Mouse (Mus musculus) ovary, postnatal 14 days (tissue): Measurements from ENCODE around the gene Ccdc84.
"Not testable (repeated sequence)": the region's sequence is repeated elsewhere in the genome, so short reads cannot be mapped to it uniquely, and the experiment has no call there.

Experiments
- DNase-seq: peaks from one replicate; pipeline ENCODE4 v3.0.0; 2022; ENCODE audit warnings: low spot score

The Ccdc84 gene

DNA sequence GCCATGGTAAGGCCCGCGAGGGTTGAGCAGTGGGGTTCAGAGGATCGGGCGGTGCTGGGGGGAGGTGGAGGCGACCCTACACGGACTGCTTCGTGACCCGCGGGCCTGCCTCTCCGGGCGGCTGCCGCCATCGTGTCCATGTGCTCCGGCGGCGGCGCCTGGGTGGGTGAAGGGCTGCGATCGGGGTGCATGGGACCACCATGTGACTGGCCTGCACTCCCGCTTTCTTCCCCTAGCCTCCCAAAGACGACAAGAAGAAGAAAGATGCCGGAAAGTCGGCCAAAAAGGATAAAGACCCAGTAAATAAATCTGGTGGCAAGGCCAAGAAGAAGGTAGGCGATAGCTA, 10.6 kb downstream of the Ccdc84 start:
- DNase-seq: no peak

DNA sequence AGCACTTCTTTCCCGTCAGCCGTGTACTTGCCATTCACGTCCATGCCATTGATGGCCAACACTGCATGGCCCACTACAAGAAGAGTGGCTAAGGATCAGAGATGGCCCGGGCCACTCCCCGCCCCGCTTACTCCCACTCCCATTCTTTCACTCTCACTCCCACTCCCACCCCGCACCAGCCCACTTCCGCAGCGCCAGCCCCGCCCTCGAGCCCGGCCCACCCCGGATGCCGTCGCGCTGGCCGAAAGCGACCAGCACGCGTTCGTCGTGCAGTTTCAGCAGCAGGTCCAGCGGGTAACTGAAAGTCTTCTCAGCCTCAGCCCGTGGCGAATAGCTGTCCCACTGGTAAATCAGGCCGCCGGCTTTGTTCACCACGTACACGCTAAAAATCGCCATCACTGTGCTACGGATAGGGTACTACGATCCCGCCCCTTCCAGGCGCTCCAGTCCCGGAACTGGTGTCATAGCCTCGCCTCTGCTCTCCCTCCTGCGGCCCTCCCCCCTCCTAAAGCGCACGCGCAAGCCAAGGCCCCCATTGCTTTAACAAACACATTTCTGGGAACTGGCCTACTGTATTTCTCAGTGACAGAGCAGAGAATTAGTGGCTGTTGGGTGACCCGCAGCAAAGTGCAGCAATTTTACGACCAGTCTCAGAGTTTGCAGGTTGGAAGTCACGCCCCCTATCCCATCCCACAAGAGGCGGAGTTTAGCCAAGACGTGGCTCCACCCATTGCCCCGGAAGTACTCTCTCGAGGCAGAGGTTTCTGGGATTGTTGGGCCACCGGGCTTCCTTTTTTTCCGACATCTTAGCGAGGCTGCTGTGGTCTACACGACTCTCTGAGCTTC, 11.2 kb downstream of the Ccdc84 start, which contains the start of the genes Rps25 and Trappc4:
Gene Rps25 (plus strand): TSS at position 234 of the 846 bp plus-strand sequence.
Gene Trappc4 (minus strand): TSS at position 695 of the 846 bp plus-strand sequence.
- peak; percentile 86 for DNase-seq

DNA sequence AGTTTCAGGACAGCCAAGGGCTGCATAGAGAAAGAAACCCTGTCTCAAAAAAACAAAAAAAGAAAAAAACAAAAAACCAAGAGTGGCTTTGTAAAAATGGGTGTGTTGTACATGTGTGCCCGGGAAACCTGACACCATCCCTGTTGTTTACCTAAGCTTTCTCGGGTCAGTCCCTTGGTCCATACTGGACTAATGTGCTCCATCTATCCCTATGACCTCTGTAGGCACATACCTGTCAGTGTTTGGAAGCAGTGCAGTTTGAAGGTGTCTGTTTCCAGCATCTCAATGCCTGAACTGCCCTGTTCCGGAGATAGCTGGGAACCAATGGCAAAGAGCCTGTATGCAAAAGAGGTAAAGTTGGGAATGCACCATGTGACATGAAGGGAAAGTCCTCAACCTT, 13.4 kb downstream of the Ccdc84 start:
- no peak for DNase-seq

DNA sequence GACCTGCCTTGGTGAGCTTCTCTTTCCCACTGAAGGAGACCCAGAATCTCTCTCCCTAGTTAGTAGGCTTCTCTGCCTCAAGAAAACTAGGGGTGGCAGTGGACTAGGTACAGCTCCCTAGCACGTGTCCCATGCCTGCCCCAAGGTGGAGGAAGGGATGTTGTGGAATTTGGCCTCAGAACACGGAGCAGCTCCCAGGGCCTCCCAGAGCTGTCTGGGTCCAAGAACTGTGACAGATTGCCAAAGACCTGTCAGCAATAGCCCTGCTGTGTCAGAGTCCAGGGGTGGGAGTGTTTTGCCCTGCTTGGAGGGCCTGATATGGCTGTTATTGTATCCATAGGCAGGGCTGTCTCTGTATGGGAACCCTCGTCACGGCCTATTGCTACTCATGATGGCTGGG, 17.3 kb downstream of the Ccdc84 start:
- DNase-seq: no peak

DNA sequence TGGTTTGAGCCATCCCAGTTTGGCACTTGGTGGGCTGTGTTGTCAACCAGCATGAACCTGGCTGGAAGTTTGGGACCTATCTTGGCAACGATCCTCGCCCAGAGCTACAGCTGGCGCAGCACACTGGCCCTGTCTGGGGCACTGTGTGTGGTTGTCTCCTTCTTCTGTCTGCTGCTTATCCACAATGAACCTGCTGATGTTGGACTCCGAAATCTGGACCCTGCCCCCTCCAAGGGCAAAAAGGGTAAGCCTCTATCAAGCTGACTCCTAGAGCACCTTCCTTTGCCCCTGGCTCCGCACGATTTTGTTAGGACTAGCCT, 18.6 kb downstream of the Ccdc84 start:
- no peak for DNase-seq

DNA sequence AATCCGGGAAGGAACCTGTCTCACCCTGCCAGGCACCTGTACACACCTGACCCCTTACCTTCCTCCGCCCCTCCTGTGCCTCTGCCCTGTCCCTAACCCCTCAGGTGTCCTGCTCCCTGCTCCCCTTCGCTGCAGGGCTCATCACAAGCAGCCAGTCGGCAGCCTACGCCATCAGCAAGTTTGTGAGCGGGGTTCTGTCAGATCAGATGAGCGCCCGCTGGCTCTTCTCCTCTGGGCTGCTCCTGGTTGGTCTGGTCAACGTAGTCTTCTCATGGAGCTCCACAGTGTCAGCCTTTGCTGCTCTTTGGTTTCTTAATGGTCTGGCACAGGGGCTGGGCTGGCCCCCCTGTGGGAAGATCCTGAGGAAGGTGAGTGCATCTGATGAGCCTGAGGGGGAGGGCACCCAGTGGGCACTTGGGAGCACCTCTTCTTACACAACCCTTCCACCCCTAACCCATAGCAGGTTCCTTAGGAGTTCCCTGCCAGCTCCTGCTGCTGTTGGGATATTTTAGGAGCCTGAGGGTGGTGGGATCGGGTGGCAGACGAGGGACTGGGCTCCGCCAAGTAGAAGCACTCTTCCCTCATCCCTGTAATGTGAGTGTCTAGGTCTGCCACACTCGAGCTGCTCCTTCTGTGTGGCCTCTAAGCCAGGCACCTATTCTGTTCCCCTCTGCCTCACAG, 19.1 kb downstream of the Ccdc84 start:
- no peak for DNase-seq

DNA sequence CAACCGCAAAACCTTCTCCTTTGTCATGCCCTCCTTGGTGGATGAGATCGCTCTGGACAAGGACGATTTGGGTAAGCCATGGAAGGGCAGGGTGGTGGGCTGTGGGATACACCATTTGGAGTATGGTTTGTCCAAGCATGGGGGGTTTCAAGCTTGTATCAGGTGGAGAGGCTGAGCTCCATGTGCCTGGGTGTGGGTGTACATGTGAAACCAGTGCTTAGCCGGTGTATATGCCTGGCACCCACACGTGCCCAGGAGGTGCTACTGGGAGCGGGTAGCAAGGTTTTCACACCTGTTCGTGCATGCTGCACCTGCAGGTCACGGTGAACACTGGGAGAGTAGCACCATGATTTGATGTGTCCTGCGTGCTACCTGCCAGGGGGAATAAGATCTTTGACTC, 19.8 kb downstream of the Ccdc84 start:
- DNase-seq: no peak

DNA sequence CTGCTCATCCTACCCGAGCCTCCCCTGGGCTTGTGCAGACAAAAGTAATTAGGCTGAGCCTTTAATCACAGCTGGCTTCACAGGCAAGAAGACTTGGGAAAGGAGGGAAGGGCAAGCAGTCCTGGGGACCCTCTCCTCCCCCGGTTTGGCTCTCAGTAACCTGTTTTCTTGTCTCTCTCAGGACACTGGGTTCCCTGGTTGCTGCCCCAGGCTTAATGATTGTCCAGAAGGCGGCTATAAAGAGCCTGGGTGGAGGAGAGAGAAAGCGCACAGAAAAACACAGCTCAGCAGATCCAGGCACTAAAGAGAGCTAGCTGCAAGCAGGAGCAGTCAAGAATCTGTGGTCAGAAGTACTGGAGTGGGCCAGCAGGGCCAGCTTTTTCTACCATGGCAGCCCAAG, 20.3 kb downstream of the Ccdc84 start:
- DNase-seq: no peak

DNA sequence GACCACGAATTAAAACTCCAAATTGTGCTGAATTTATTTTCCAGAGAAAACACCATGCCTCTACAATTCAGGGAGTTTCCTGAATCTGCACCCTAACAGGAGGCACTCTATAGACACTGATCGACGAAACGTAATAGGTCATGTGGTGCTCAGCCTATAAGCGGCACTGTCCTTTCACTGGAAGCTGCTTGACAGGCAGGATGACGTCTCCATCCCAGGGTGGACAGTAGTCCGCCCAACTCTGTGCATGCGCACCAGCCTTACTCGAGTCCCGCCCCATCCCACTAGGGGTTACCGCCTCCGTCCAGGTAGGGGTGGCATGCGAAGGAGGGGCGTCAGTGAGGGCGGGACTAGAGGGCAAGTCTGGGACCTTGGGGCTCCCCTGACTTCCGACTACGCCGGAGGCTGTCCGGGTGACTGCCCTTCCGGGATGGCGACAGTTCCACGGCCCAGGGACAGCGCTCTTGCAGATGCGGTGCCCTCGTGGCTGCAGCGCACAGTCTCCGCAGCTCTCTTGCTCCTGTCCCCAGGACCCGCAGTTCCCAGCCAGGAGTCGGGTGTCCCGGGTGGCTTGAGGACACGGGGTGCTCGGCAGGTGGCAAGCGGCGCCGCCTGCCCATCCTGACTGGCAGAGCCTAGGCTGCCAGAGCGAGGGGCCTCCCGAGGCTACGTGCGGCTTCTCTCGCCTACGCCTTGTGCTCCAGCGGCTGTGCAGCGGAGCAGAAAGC, 21.5 kb downstream of the Ccdc84 start, which contains the start of gene Slc37a4:
Gene Slc37a4 (plus strand): TSS at position 169 of the 728 bp plus-strand sequence.
- peak; percentile 75 for DNase-seq

DNA sequence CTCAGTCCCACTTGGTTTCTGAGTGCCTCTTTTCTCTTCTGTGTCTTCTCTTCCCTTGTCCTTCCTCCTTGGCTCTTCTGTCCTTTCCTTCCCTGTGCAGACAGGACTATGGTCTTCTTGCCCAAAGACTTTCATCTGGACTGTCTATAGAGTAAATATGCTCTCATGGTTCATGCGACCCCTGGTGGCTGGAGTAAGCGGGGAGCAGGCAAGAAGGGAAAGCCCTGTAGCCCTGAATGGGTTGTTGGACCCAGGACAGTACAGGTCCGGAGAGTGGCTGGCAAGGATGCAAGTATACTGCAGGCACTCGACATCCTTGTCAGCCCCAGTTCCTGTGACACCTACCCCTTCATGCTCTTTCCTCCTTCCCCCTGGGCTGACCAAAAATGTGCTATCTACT, 26.9 kb downstream of the Ccdc84 start:
- DNase-seq: peak; percentile 61

DNA sequence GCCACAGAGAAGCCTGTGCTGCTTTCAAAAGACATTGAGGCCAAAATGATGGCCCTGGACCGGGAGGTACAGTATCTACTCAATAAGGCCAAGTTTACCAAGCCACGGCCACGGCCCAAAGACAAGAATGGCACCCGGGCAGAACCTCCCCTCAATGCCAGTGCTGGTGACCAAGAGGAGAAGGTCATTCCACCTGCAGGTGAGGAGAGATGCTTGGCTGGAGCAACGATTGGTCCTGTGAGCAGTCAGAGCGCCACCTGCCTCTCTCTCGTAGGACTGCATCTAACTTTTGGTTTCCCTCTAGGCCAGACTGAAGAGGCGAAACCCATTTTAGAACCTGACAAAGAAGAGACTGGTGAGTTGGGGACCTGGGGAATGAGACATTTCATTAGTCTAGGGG, 29.1 kb downstream of the Ccdc84 start:
- DNase-seq: no peak

DNA sequence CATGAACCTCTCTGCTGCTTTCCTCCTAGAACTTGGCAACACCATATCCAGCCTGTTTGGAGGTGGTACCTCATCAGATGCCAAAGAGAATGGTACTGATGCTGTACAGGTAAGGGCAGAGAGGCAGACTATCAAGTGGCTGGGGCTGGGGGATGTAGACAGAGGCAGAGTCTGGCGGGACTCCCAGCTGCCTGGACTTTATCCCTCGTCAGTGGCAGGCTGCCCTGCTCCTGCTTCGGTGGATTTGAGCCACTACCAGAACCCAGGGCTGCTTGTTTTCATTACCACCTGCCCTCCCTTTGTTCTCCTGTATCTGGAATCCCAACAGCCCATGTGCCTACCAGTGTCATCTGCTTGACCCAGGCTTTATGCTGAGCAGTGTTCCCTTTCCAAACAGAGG, 31.1 kb downstream of the Ccdc84 start:
- DNase-seq: no peak

DNA sequence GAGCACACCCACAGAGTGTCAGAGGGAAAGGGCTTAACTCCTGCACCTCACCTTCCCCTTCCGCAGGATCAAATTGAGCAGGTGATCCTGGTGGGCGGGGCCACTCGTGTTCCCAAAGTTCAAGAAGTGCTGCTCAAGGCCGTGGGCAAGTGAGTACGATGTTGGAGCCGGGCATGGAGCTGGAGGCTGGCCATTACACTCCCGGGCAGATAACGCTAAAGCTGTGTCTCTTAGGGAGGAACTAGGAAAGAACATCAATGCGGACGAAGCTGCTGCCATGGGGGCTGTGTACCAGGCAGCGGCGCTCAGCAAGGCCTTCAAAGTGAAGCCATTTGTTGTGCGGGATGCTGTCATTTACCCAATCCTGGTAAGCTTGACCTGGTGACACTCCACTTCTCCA, 33.8 kb downstream of the Ccdc84 start:
- no peak for DNase-seq

DNA sequence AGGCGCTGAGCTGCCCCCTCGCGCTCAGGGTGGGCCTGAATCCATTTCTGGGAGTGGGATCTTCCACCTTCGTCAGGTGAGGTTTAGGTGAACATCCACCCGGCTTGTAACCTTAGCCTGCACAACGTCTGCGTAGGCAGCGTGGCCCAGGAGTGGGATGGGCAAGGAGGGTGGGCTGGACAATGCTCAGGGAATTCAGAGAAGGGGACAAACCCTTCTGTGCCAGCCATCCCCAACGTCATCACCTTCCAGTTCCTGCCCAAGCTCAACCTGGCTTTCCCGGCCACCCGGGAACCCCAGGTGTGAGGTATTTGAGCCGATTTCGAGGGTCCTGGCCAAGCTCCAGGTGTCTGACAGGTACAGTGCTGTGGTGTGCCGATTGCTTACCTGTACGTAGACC, 38.5 kb downstream of the Ccdc84 start:
- no peak for DNase-seq

DNA sequence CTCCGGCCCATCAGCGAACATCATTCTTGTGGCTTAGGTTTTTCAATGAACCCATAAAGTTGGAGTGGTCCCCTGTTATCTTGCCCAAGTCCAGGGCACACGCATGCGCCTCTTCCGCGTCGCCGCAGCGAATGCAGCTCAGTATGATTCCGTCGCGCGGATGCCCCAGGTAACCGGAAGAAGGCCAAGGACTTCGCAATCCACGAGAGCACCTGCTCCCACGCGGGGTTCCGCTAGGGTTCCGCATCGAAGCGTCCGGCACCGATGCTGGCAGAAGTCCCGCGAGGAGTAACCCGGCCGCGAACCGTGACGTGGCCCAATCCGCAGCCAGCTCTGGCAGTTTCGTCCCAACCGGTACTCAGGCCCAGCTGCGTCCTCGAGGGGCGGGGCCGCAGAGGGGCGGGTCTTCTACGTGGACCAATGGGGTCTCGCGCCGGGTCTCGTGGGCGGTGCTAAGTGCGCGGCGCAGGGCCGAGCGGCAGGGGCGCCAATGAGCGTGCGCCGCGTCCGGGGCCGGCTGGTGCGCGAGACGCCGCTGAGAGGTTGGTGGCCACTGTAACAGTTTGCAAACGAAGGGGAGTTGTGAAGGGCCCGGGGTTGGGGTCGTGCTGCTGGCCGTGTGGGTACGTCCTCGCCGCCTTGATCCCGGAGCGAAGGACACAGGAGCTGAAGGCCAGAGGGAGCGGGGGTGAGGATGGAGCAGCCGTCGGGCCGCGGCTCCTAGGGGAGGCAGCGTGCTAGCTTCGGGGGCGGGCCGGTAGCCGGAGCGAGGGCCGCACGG, 39.1 kb downstream of the Ccdc84 start, which contains the start of gene Hyou1:
Gene Hyou1 (plus strand): TSS at position 437 of the 781 bp plus-strand sequence.
- DNase-seq: peak; percentile 98

DNA sequence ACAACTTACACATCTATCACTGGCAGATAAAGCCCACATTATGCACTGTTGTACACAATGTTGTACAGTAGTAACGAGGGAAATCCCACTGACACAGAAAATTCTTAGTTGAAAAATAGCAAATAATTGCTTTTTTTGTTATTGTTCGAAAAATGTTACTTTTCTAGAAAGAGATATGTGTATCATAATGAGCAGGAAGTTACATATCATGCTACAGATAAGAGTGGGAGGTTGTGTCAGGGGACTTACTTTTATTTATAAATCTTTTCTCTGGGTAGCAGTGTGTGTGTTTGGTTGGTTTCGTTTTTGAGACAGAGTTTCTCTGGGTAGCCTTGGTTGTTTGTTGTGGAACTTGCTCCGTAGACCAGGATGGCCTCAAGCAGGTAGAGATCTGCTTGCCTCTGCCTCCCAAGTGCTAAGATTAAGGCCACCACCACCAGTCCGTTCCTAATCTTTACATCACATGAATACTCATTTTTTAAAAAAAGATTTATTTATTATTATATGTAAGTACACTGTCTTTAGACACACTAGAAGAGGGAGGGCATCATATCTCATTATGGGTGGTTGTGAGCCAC, 40.1 kb downstream of the Ccdc84 start:
- no peak for DNase-seq

DNA sequence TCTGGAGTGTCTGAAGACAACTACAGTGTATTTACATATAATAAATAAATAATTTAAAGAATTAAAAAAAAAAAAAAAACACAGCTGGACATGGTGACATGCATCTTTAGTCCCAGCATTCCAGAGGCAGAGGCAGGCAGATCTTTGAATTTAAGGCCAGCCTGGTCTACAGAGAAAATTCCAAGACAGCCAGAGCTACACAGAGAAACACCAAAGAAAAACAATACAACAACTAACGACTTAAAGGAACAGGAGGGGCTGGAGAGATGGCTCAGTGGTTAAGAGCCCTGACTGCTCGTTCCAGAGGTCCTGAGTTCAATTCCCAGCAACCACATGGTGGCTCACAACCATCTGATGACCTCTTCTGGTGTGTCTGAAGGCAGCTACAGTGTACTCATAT, 41.0 kb downstream of the Ccdc84 start:
- not testable (repeated sequence) for DNase-seq

DNA sequence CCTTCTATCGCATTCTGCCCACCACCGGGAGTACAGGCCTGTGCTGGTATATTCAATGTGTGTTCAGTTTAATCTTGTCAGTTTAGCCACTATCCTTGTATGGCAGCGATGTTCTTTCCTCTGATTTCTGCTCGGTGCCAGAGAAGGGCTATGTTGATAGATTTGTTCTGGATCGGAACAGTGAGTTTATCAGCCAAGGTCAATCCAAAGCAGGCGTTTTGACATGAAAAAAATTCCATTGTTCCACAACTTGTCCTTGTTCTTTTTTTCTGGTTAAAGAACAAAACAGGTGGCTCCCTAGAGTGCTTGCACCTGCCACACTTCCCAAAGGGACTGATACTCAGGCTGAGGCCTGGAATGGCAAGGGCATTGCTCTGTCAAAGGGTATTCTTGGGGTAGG, 42.2 kb downstream of the Ccdc84 start:
- DNase-seq: no peak

DNA sequence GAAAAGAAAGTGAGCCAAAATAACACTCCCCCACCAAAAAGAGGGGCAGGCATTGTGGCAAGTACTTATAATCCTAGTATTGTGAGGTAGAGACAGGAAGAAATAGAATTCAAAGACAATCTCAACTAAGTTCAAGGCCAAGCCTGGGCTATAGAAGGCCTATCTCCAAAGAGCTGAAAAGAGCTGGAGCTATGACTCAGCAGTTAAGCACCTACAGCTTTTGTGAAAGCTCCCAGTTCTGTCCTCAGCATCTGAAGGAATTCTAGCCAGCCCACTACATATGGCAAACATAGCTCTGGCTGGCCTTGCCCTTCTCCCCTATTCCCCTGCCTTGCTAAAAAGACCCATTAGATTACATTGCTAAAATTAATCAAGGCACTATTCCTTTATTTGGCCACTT, 45.0 kb downstream of the Ccdc84 start:
- no peak for DNase-seq

DNA sequence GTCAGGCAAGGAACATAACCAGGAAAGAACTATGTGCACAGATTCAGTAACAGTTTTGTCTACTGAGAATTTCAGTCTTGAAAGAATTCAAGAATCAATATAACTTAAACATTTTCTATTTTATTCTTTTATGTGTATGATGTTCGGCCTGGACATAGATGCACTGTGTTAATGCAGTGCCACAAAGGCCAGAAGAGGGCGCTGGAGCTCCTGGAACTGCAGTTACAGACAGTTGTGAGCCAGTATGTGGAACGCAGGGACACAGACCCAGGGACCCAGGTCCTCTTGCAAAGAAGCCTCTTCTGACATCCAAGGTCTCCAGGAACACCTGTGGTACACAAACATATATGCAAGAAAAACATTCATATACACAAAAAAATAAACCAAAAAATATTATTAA, 53.9 kb downstream of the Ccdc84 start:
- DNase-seq: no peak

DNA sequence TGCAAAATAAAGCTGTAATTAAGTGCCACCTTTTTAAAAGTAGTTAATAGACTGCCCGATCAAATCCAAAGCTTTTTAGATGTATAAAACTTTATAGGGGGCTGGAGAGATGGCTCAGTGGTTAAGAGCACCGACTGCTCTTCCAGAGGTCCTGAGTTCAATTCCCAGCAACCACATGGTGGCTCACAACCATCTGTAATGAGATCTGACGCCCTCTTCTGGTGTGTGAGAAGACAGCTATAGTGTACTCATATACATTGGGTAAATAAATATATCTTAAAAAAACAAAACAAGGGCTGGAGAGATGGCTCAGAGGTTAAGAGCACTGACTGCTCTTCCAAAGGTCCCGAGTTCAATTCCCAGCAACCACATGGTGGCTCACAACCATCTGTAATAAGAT, 56.4 kb downstream of the Ccdc84 start:
- not testable (repeated sequence) for DNase-seq
